Mouse (Mus musculus) heart, adult 2 months (tissue): ENCODE data around the gene Nme8. TPM values are rescaled to one million over a fixed set of nuclear protein-coding genes. Genes with fewer than 3 reads are reported as not detected.
A peak's percentile ranks its signal among the peaks of the same experiment; 100 is the strongest.

ENCODE experiments used
- DNase-seq, 2 experiments: peaks; one replicate each; pipeline ENCODE4 v3.0.0; 2021
- H3K27ac ChIP-seq: fragments of 200-600 bp; 2 replicates; pipeline ENCODE4 v1.8.1; 2022
- H3K27me3 ChIP-seq: fragments of 200-500 bp; 2 replicates; pipeline ENCODE4 v1.6.1; 2012; ENCODE audit warnings: mild to moderate bottlenecking, low read length, inconsistent platforms, mixed read lengths; ENCODE audit not compliant: control insufficient read depth, insufficient read depth
- H3K36me3 ChIP-seq: fragments of 200-500 bp; 2 replicates; pipeline ENCODE4 v1.6.1; 2012; ENCODE audit warnings: low read length, inconsistent platforms; ENCODE audit not compliant: control insufficient read depth, insufficient read depth
- H3K4me1 ChIP-seq: fragments of 200-500 bp; 2 replicates; pipeline ENCODE4 v1.6.1; 2011; ENCODE audit warnings: low read length; ENCODE audit not compliant: control insufficient read depth, insufficient read depth
- H3K4me3 ChIP-seq: fragments of 200-600 bp; 2 replicates; pipeline ENCODE4 v1.8.1; 2022
- H3K79me2 ChIP-seq: fragments of 200-500 bp; replicated peaks from 2 replicates; pipeline ENCODE4 v1.6.1; 2012; ENCODE audit warnings: mild to moderate bottlenecking, inconsistent platforms, low read length, moderate library complexity, mixed read lengths; ENCODE audit not compliant: control insufficient read depth, insufficient read depth
- H3K9ac ChIP-seq: fragments of 200-500 bp; 2 replicates; pipeline ENCODE4 v1.6.1; 2012; ENCODE audit warnings: low read depth, mild to moderate bottlenecking, control low read depth, inconsistent platforms, low read length, mixed read lengths
- CTCF ChIP-seq: fragments of 200-600 bp; IDR thresholded peaks from 2 replicates; pipeline ENCODE4 v1.8.1; 2022; ENCODE audit warnings: antibody characterized with exemption, mild to moderate bottlenecking, moderate library complexity
- EP300 ChIP-seq: fragments of 200-500 bp; IDR thresholded peaks from 2 replicates; pipeline ENCODE4 v1.6.1; 2011; ENCODE audit warnings: low read depth, low read length, control low read depth; ENCODE audit not compliant: insufficient read depth
- POLR2A ChIP-seq: fragments of 200-500 bp; IDR thresholded peaks from 2 replicates; pipeline ENCODE4 v1.6.1; 2011; ENCODE audit warnings: mild to moderate bottlenecking, low read depth, low read length, control low read depth; ENCODE audit not compliant: insufficient read depth
- WGBS: fragments of 180-500 bp; shearing (Covaris S2); methylation state at CpG from one replicate; pipeline ENCODE4 v1.1.7; 2018; 5-methylcytosine and 5-hydroxymethylcytosine counted together
- intact Hi-C: fragments of 180-260 bp; cut with DNase I; formaldehyde crosslinking; loops from one replicate; pipeline ENCODE4 v1.15.1; 2025
- polyA plus RNA-seq: library from polyadenylated mRNA; depleted of rRNA; stranded (reverse); fragments of >200 nt; gene quantifications from 2 replicates; pipeline ENCODE4 v1.2.3, GENCODE M21; 2012
- total RNA-seq, 2 experiments: library from RNA; stranded (reverse); gene quantifications; 2 replicates each; pipeline ENCODE4 v1.2.3; 2021

The Nme8 gene
- total and polyA plus RNA-seq, 3 experiments = not detected

- TF ChIP-seq POLR2A (no peak), EP300 (no peak), CTCF (no peak)
- intact Hi-C loops = no loop called here
- Histone ChIP-seq H3K36me3 (no peaks in the 10 kb centered on the region), H3K9ac (no peak overlapping the region), H3K79me2 (no peaks in the 10 kb centered on the region), H3K27me3 (no peaks in the 10 kb centered on the region), H3K4me3 (no peak overlapping the region), H3K4me1 (no peaks in the 10 kb centered on the region), H3K27ac (no peak overlapping the region)
- DNase-seq = no peak
- 84% methylated on average over 2 of the region's 2 CpGs for WGBS
Observed at GRCm38 (mm10) chr13:19652405-19652804, 45.2 kb downstream of the Nme8 start.

GRCm38 (mm10) chr13:19649824-19650223, 47.8 kb downstream of the Nme8 start:
- 86% methylated on average over 2 of the region's 2 CpGs for WGBS

GRCm38 (mm10) chr13:19644225-19644624, 53.4 kb downstream of the Nme8 start:
- TF ChIP-seq POLR2A = no peak
- peak; percentile 47 for TF ChIP-seq CTCF
- WGBS = 69% methylated on average over 2 of the region's 2 CpGs
- no peaks in the 10 kb centered on the region for H3K79me2 ChIP-seq
- no peaks in the 10 kb centered on the region for H3K36me3 ChIP-seq
- no peak overlapping the region for H3K4me3 ChIP-seq
- H3K27me3 ChIP-seq = no peaks in the 10 kb centered on the region
- intact Hi-C loops = no loop called here
- no peak overlapping the region for H3K27ac ChIP-seq
- no peak for DNase-seq
- H3K9ac ChIP-seq = no peak overlapping the region
- H3K4me1 ChIP-seq = no peaks in the 10 kb centered on the region

More at GRCm38 (mm10) chr13:19649824-19650223, 47.8 kb downstream of the Nme8 start:
- Histone ChIP-seq H3K36me3 (no peaks in the 10 kb centered on the region), H3K79me2 (no peaks in the 10 kb centered on the region), H3K4me1 (no peaks in the 10 kb centered on the region), H3K27me3 (no peaks in the 10 kb centered on the region), H3K27ac (no peak overlapping the region), H3K9ac (no peak overlapping the region), H3K4me3 (no peak overlapping the region)
- intact Hi-C loops = no loop called here
- DNase-seq = no peak
- no peak for TF ChIP-seq EP300

GRCm38 (mm10) chr13:19643519-19643918, 54.1 kb downstream of the Nme8 start:
- 53% methylated on average over 1 of the region's 1 CpGs for WGBS

GRCm38 (mm10) chr13:19640203-19640851, 57.3 kb downstream of the Nme8 start:
- DNase-seq = no peak
- Histone ChIP-seq H3K27ac (no peak overlapping the region), H3K9ac (no peak overlapping the region), H3K79me2 (no peaks in the 10 kb centered on the region), H3K27me3 (no peaks in the 10 kb centered on the region), H3K4me3 (no peak overlapping the region), H3K4me1 (no peaks in the 10 kb centered on the region), H3K36me3 (no peaks in the 10 kb centered on the region)
- TF ChIP-seq CTCF = peak; percentile 49
- no peak for TF ChIP-seq POLR2A
- WGBS = 53% methylated on average over 2 of the region's 2 CpGs
- intact Hi-C loops = loop anchor here (2.0 kb wide), 1 partner anchor 276 kb away; no protein-coding TSS in a partner anchor

More at GRCm38 (mm10) chr13:19643519-19643918, 54.1 kb downstream of the Nme8 start:
- Histone ChIP-seq H3K4me3 (no peak overlapping the region), H3K36me3 (no peaks in the 10 kb centered on the region), H3K9ac (no peak overlapping the region), H3K27me3 (no peaks in the 10 kb centered on the region), H3K27ac (no peak overlapping the region), H3K79me2 (no peaks in the 10 kb centered on the region), H3K4me1 (no peaks in the 10 kb centered on the region)
- no peak for DNase-seq
- intact Hi-C loops = no loop called here
- no peak for TF ChIP-seq CTCF

GRCm38 (mm10) chr13:19636131-19636530, 61.5 kb downstream of the Nme8 start:
- Histone ChIP-seq H3K79me2 (no peaks in the 10 kb centered on the region), H3K4me3 (no peak overlapping the region), H3K36me3 (no peaks in the 10 kb centered on the region), H3K27me3 (no peaks in the 10 kb centered on the region), H3K27ac (no peak overlapping the region), H3K9ac (no peak overlapping the region), H3K4me1 (no peaks in the 10 kb centered on the region)
- DNase-seq = no peak
- intact Hi-C loops = no loop called here
- WGBS = 47% methylated on average over 4 of the region's 4 CpGs
- no peak for TF ChIP-seq EP300
- TF ChIP-seq CTCF = peak; percentile 57
- no peak for TF ChIP-seq POLR2A
